Mouse (Mus musculus) stomach, postnatal 0 days (tissue): ENCODE data around the gene Nop58.

Source experiments
- CTCF ChIP-seq: IDR thresholded peaks from 2 replicates; pipeline ENCODE4 v1.5.1; 2016; ENCODE audit warnings: antibody characterized with exemption, low read depth, mild to moderate bottlenecking, moderate library complexity
- EP300 ChIP-seq: optimal IDR thresholded peaks from 2 replicates; pipeline ENCODE3; 2016; ENCODE audit warnings: antibody characterized with exemption

GRCm38 (mm10) chr1:59642488-59642887 lies 42.3 kb upstream of the Nop58 start:
- TF ChIP-seq CTCF (no peak), EP300 (no peak)
